Mouse (Mus musculus): ENCODE measurements around the gene Lzic. TPM values are rescaled to one million over a fixed set of nuclear protein-coding genes. Genes with fewer than 3 reads are reported as not detected.

Lzic gene
- total and polyA plus RNA-seq, 3 experiments = 40.0 to 53.3 (median 43.4) TPM

DNA sequence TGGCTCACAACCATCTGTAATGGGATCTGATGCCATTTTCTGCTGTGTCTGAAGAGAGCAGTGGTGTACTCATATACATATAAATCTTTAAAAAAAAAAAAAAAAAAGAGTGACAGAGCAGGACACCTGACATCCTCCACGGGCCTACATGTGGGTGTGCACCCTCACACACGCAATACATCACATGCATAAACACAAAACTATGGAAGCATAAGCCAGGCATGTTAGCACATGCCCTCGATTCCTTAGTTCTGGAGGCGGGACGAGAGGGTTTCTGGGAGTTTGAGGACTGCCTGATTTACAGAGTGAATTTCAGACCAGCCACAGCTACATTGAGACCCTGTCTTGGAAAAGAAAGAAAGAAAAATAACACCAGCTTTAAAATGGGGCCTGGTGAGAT is 19.3 kb downstream of the Lzic start:
- H3K27me3 ChIP-seq (replicated peaks) = no peaks in the 10 kb centered on the region
- TF ChIP-seq E2F4 (IDR thresholded peaks at IDR 0.05; ENCODE audit: insufficient replicate concordance, low read depth, low read length) = no peak
- TF ChIP-seq MEF2A (IDR thresholded peaks at IDR 0.05; ENCODE audit: borderline replicate concordance, low read depth, low read length) = no peak
- TF ChIP-seq HCFC1 (IDR thresholded peaks at IDR 0.05; ENCODE audit: low read depth, low read length) = no peak
- no peak for TF ChIP-seq IRF4 (IDR thresholded peaks at IDR 0.05; ENCODE audit: low read depth, low read length)
- no peak for TF ChIP-seq SMC3 (IDR thresholded peaks at IDR 0.05; ENCODE audit: low read depth, low read length)
- TF ChIP-seq MAX (IDR thresholded peaks at IDR 0.05; ENCODE audit: low read length) = no peak
- TF ChIP-seq PAX5 (IDR thresholded peaks at IDR 0.05; ENCODE audit: low read length) = no peak
- no peak for TF ChIP-seq NRF1 (IDR thresholded peaks at IDR 0.05; ENCODE audit: low read depth, low read length)
- TF ChIP-seq GABPA (IDR thresholded peaks at IDR 0.05; ENCODE audit: insufficient replicate concordance, low read depth, low read length) = no peak
- no peak for TF ChIP-seq USF2 (conservative IDR thresholded peaks at IDR 0.05; ENCODE audit: low read depth, low read length)
- TF ChIP-seq TBP (conservative IDR thresholded peaks at IDR 0.05; ENCODE audit: low read depth, low read length) = no peak
- no peak for TF ChIP-seq SIN3A (IDR thresholded peaks at IDR 0.05; ENCODE audit: low read length)
- TF ChIP-seq TCF12 (IDR thresholded peaks at IDR 0.05; ENCODE audit: low read depth, low read length) = no peak
- TF ChIP-seq POLR2A (IDR thresholded peaks at IDR 0.05; ENCODE audit: low read depth, low read length) = no peak
- no peak for TF ChIP-seq KAT2A (IDR thresholded peaks at IDR 0.05; ENCODE audit: insufficient replicate concordance, low read length)
- no peak overlapping the region for H3K9ac ChIP-seq (ENCODE audit: insufficient read depth, low read depth)
- dilution Hi-C loops (cut with MboI; ENCODE audit: extremely low pct_ligation_motif_present, extremely low pct_unique_long_range_greater_than_20kb, low sequenced_read_pairs) = no loop called here
- no peaks in the 10 kb centered on the region for H3K9me3 ChIP-seq (replicated peaks; ENCODE audit: low read length)
- DNase-seq (ENCODE audit: extremely low read depth) = no peak
- no peak overlapping the region for H3K4me3 ChIP-seq (replicated peaks in 1 of 3; ENCODE audit: low read depth in 2 of 3, low read length in 2 of 3, poor library complexity in 1 of 3)
- H3K4me2 ChIP-seq (ENCODE audit: insufficient read depth, low read depth, poor library complexity, severe bottlenecking) = no peak overlapping the region
- no peak overlapping the region for H3K27ac ChIP-seq (ENCODE audit: insufficient read depth, low read depth)
- peaks cover 0 to 7% of the 10 kb centered on the region in 2 experiments; a peak in 3 of 4 replicates for H3K4me1 ChIP-seq (ENCODE audit: control insufficient read depth in 1 of 2, insufficient read depth in 2 of 2)
- peaks cover 20 to 38% of the 10 kb centered on the region in 2 experiments for H3K36me3 ChIP-seq (replicated peaks in 1 of 2; ENCODE audit: control insufficient read depth in 1 of 2, insufficient read depth in 1 of 2, low read length in 1 of 2)
- in situ Hi-C loops (cut with MboI; ENCODE audit: low pct_ligation_motif_present, low pct_unique_long_range_greater_than_20kb, low sequenced_read_pairs) = no loop called here
- H3K79me2 ChIP-seq (replicated peaks; ENCODE audit: control insufficient read depth, extremely low read depth, insufficient read depth, poor library complexity, severe bottlenecking) = no peaks in the 10 kb centered on the region

DNA sequence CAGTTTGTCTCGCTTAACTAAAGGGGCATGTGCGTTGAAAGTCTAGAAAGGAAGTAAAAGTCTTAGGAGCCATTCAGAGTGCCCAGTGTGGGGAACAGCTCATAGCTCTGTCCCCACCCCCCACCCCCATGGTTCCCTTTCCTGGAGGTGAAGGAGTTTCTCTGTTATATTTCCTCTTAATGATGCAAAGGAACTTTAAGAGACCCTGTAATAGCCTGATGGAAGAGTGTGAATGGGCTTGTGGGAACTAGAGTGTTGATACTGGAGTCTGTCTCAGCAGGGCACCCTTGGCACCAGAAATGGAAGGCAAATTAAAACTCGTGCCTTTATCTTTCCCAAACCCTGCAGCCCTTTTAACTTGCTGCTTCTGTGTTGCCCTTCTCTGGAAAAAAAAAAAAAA is 19.8 kb downstream of the Lzic start:
- Histone ChIP-seq H3K27ac (ENCODE audit: insufficient read depth, low read depth) (no peak overlapping the region), H3K4me3 (replicated peaks in 1 of 3; ENCODE audit: low read depth in 2 of 3, low read length in 2 of 3, poor library complexity in 1 of 3) (no peak overlapping the region), H3K36me3 (replicated peaks in 1 of 2; ENCODE audit: control insufficient read depth in 1 of 2, insufficient read depth in 1 of 2, low read length in 1 of 2) (peaks cover 17 to 33% of the 10 kb centered on the region in 2 experiments), H3K4me1 (ENCODE audit: control insufficient read depth in 1 of 2, insufficient read depth in 2 of 2) (peaks cover 0 to 7% of the 10 kb centered on the region in 2 experiments; a peak in 3 of 4 replicates), H3K79me2 (replicated peaks; ENCODE audit: control insufficient read depth, extremely low read depth, insufficient read depth, poor library complexity, severe bottlenecking) (no peaks in the 10 kb centered on the region), H3K27me3 (replicated peaks) (no peaks in the 10 kb centered on the region), H3K4me2 (ENCODE audit: insufficient read depth, low read depth, poor library complexity, severe bottlenecking) (no peak overlapping the region), H3K9me3 (replicated peaks; ENCODE audit: low read length) (no peaks in the 10 kb centered on the region), H3K9ac (ENCODE audit: insufficient read depth, low read depth) (no peak overlapping the region)
- DNase-seq (ENCODE audit: extremely low read depth) = no peak
- TF ChIP-seq MYC (IDR thresholded peaks at IDR 0.05; ENCODE audit: low read depth, low read length) = no peak
- TF ChIP-seq MXI1 (IDR thresholded peaks at IDR 0.05; ENCODE audit: low read depth, low read length) = no peak
- TF ChIP-seq NELFE (IDR thresholded peaks at IDR 0.05; ENCODE audit: low read depth, low read length) = no peak
- no peak for TF ChIP-seq MAFK (IDR thresholded peaks at IDR 0.05; ENCODE audit: insufficient replicate concordance, low read length)
- in situ Hi-C loops (cut with MboI; ENCODE audit: low pct_ligation_motif_present, low pct_unique_long_range_greater_than_20kb, low sequenced_read_pairs) (no loop called here), dilution Hi-C loops (cut with MboI; ENCODE audit: extremely low pct_ligation_motif_present, extremely low pct_unique_long_range_greater_than_20kb, low sequenced_read_pairs) (no loop called here)

All from CH12.LX (cell line).